Mouse (Mus musculus): ENCODE data around the gene Gm10073.
"Not testable (repeated sequence)": the region's sequence is repeated elsewhere in the genome, so short reads cannot be mapped to it uniquely, and the experiment has no call there.

Gene Gm10073

DNA sequence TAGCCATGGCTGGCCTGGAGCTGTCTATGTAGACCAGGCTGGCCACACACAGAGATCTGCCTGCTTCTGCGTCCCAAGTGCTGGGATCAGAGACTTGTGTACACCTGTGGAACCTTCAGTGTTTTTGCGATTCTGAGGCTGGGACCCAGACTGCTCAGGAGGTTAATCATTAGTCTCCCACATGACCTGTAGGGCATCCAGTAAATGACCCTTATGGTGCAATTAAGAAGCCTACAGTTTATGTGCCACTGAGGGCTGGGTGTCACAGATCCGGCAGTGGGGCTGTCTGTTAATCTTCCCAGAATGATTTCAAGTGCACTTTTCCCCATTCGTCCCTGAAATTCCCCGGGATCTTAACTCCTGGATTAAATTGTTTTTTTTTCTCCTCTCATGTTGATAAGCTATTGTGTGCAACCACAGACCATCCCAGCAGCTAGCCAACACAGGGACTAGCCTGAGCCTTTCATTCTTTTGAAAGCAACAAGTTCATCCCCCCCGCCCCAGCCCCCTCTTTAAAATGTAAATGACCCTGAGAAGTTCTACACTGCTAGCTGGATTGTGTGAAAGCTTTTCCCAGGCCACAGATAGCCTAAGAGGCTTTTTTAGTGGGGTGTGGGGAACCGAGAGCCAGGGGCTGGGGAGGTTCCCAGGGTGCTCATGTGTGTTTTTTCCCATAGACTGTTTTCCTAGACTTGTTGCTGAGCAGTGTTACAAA, 26.2 kb upstream of the Gm10073 start:
- DNase-seq (ENCODE audit: low read depth in 1 of 2, low spot score in 2 of 2): no peak

DNA sequence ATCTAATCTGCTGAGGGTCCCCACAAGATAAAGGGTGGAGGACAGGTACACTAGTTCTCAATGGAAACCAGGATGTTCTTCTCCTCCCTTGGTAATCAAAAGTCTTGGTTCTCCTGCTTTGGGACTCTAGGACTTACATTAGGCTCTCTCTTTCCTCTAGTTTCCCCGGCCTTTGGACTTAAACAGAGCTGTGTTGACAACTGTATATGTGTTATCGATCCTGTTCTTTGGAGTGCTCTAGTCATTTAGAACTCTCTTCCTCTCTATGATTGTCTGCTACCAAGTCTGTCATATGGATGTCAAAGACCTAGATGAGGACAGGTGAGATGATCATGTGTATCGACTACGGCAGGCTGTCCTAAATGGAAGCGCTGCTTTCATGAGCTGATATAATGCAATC, 23.8 kb upstream of the Gm10073 start:
- DNase-seq (ENCODE audit: low read depth in 1 of 2, low spot score in 2 of 2): no peak

DNA sequence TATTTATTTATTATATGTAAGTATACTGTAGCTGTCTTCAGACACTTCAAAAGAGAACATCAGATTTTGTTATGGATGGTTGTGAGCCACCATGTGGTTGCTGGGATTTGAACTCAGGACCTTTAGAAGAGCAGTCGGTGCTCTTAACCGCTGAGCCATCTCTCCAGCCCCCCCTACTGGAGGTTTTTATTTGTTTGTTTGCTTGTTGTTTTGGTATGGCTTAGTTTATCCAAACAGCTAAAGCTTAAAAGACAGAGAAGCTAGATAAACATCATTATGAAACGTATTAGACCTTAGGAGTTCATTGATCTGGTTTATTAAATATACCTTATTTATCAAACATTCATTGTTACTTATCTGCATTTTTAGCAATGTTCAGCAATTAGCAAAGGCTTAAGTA, 22.4 kb upstream of the Gm10073 start:
- DNase-seq (ENCODE audit: low read depth in 1 of 2, low spot score in 2 of 2): not testable (repeated sequence)

DNA sequence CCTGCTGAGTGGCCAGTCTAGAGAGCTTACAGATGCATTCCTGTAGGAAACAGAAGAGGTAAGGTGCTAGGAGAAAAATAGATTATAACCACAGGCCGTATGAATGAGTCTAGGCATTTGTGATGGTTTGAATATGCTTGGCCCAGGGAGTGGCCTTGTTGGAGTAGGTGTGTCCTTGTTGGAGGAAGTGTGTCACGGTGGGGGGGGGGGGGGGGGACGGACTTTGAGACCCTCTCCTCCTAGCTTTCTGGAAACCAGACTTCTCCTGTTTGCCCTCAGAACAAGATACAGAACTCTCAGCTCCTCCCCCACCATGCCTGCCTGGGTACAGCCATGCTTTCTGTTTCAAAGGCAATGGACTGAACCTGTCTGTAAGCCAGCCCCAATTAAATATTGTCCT, 19.2 kb upstream of the Gm10073 start:
- no peak for DNase-seq (ENCODE audit: low read depth in 1 of 2, low spot score in 2 of 2)

DNA sequence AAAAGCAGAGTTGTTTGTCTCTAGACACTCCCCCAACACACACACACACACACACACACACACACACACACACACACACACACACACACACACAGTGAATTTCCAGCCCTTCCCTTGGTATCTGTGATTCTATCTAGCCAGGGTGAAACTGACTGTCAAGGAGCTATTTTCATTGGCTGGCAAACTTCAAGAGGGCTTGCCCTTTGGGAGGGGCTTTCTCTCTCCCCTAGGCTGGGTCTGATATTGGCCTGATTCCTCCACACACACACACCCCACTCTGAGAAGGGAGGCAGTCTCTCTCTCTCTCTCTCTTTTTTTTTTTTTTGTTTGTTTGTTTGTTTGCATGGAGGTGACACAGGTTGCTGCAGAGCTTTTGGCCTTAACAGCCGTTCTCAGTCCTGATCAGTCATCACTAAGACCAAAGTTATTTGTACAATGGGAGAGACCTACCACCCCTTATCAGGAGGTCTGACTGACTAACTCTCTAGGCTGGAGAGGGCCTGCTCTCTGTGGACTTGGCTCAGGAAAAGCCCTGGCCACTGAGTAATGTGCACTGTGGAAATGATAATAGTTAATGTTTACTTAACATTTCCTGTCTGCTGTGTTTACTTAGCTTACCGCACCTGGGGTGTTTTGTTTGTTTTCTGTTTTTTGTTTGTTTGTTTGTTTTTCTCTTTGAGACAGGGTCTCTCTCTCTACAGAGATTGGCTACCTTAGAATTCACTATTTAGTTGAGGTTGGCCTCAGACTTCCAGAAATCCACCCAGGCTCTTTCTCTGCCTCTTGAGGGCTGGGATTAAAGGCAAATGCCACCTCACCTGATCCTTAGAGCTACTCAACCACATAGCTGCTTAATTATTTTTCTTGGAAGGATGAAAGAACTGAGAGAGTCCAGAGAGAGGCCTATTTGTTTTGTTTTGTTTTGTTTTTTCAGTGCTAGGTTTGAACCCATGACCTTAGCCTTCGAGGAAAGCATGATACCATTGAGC, 15.5 kb upstream of the Gm10073 start:
- no peak for DNase-seq (ENCODE audit: low read depth in 1 of 2, low spot score in 2 of 2)

DNA sequence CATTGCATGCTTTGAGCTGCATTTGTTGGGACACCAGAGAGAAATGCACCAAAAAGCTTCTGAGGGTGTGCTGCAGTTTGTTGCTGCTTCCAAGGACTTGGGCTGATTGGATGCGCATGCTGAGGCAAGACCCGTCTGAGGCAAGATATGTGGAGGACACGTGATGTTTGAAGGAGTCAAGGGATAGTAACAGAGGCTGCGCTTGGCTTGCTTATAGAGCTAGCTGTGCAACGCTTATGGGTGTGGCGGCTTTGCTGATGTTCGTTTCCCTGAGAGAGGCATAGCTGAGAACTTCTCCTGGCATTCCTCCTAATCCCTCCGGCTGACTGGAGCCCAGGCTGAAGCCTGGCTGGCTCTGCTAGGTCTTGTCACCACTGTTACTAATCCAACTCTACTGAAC, 13.6 kb upstream of the Gm10073 start:
- no peak for DNase-seq (ENCODE audit: low read depth in 1 of 2, low spot score in 2 of 2)

DNA sequence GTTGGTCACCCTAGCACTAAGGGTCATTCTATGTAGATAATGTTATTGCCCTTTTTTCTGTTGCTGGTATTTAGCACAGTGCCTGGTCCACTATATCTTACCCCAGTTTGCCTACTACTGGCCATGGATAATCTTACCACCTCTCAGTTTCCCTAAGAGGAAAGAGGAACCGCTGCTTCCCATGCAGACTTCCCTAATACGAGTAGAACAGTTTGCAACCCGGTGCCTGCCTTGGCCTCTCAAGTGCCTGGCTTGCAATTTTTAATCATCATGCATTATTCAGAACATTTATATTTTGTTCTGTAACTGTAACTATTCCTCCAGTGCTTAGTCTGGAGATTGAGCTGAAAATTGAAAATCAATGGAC, 12.4 kb upstream of the Gm10073 start:
- DNase-seq (ENCODE audit: low read depth in 1 of 2, low spot score in 2 of 2): no peak

DNA sequence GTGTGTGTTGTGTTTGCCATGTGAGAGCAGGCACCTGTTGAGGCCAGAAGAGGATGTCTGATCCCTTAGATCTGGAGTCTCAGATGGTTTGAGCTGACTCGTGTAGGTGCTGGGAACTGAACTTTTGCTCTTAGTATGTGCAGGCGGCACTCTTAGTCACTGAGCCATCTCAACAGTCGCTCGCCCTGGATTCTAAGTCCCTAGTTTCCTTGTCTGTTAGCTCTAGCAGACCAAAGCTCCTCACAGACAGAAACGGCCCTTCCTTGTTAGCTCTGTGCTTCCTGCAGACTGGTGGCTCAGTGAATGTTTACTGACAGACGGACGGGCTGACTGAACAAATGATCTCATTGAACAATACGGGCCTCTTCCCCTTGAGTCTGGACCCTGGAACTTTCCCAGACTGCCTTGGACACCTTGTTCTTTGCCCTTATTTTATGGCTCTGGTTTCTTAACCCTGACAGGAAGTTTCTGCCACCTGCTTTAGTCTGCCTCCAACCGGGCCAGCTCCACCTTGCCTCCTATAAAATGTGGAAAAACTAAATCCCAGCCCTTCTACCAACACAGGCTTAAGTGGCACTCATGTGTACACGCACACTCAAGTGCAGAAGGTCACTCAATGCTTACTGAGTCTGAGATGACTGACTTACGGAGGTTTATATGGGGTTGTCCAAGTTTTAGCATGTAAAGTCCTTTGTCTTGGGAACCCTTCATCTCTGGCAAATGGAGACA, 11.8 kb upstream of the Gm10073 start:
- DNase-seq (ENCODE audit: low read depth in 1 of 2, low spot score in 2 of 2): no peak

DNA sequence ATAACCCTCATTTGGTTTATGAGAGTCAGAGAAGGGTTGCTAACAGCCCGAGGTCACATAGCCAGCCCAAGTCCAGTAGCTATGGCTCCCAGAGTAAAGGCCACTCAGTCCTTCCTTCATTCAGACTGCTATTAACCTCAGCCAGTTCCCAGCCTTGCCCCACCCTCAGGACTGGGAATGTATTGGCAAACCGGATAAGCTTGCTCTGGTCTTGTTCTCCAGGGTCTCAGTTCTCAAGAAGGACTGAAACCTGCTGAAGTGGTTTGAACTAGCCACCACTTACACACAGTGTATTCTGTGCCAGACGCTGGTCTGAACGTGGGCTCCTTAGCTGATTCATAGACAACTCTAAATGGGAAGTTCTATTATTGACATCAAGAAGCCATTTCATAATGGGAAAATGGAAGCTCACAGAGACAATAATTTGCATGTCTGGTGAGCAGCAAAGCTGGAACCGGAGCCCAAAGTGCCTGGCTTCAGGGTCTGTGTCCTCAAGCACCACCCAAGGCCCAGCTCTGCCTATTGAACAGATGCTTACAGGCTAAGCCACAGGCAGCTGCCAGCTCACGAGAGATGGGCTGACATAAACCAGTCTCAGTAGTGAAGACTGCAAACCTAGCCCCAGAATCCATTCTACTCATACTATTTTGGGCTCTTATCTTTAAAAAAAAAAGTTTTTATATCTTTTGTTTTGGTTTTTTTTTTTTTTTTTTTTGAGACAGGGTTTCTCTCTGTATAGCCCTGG, 8.3 kb upstream of the Gm10073 start:
- no peak for DNase-seq (ENCODE audit: low read depth in 1 of 2, low spot score in 2 of 2)

DNA sequence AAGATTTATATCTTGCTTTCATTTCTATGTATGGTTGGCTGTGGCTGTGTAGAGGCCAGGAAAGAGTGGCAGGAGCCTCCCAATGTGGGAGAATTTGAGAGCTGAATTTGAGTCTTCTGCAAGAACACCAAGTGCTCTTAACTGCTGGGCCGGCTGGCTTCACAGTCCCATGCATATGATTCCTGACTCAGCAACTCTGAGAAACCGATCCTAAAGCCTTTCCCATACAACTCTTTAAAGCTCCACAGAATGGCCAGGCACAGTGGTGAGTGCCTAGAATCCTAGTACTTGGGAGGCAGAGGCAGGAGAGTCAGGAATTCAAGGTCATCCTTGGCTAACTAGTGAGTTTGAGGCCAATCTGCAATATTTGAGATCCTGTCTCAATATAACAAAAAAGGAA, 6.2 kb upstream of the Gm10073 start:
- no peak for DNase-seq (ENCODE audit: low read depth in 1 of 2, low spot score in 2 of 2)

DNA sequence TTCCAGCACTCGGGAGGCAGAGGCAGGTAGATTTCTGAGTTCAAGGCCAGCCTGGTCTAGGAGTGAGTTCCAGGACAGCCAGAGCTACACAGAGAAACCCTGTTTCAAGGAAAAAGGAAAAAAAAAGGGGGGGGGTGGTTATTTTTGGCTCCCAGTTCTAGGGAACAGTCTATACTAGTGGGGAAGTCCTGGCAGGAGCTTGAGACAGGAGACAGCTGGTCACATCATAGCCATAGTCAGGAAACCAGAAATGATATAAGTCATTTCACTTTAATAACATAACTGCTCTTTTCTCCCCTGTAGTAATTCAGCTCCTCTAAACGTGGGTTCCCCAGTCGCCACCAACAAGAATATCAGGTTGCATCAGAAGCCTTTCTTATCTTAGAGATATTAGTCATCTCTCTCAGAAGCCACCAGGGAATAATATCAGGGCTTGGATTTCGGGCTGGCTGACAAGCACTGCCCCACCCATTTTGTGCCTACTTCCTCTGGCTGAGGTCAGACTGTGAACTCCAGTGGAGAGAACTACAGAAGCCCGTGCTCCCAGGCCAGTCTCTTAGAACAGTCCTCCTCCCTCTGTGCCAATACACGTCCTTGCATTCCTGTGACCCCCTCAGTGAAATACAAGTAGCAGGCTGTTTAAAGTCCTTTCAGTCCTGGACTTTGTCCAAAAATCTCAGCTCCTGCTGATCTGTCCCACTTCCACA, 3.7 kb upstream of the Gm10073 start:
- no peak for DNase-seq (ENCODE audit: low read depth in 1 of 2, low spot score in 2 of 2)

DNA sequence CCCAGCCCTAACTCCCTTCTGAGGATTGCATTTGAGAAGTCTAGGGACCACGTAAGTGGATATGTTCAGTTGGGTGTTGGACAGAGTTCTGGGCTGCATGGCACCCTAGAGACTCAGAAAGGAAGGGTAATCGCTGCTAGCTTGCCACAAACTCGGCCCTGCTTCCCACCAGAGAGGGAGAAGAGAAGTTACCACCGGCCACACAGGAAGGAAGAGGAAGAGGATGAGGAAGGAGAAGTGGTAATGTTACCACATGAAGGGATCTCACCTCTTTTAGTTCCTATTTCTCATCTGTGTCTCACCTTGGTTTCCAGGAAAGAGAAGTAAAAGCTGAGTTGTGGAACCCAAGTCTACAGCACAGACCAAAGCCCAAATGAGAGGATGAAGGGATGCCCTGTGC, 1.0 kb upstream of the Gm10073 start:
- no peak for DNase-seq (ENCODE audit: low read depth in 1 of 2, low spot score in 2 of 2)

DNA sequence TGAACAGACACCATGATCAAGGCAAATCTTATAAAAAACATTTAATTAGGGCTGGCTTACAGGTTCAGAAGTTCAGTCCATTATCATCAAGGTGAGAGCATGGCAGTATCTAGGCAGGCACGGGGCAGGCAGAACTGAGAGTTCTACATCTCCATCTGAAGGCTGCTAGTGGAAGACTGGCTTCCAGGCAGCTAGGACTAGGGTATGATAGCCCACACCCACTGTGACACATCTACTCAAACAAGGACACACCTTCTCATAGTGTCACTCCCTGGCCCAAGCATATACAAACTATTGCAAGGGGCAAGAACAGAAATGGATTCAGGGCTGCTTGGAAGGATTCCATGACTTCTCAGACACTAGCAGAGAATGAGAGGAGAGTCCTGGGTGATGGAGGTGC, 1.1 kb downstream of the Gm10073 start:
- not testable (repeated sequence) for DNase-seq (ENCODE audit: low read depth in 1 of 2, low spot score in 2 of 2)

DNA sequence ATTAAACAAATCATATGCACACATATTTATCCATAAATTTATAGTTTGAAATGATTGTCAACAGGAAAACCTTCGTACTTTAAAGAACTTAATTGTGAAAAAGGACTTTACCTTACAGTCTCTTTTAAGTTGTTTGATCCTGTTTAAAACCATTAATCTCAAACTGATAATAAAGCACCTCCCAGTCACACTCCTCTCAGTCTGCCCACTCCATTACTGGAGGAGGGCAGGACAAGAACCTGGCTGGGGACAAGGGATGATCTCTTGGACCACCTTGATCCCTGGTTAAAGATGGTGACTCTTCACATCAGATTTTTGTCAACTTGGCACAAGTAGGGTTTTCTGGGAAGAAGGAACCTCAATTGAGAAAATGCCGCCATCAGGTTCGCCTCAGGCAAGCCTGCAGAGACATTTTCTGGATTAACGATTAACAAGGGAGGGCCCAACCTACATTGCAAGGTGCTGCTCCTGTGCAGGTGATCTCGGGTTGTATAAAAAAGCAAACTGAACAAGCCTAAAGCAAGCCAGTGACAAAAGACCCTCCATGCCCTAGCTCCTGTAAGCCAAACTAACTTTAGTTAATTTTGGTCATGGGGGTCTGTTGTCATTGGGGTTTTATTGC, 1.6 kb downstream of the Gm10073 start:
- DNase-seq (ENCODE audit: low read depth in 1 of 2, low spot score in 2 of 2): no peak

DNA sequence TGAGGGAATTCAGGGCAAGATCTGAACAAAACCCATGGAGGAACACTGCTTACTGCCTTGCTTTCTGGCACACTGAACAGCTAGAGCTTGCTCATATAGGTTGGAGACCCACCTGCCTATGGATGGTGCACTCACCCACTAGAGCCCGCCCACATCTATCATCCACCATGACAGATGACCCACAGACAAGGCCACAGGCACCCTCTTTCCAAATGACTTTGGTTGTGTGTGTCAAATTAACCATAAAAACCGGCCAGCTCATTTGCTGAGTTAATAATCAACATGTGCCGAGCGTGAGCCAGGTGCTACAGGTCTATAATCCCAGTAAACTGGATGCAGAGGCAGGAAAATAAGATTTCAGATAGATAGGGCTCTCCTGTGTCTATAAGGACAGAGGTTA, 2.9 kb downstream of the Gm10073 start:
- no peak for DNase-seq (ENCODE audit: low read depth in 1 of 2, low spot score in 2 of 2)

DNA sequence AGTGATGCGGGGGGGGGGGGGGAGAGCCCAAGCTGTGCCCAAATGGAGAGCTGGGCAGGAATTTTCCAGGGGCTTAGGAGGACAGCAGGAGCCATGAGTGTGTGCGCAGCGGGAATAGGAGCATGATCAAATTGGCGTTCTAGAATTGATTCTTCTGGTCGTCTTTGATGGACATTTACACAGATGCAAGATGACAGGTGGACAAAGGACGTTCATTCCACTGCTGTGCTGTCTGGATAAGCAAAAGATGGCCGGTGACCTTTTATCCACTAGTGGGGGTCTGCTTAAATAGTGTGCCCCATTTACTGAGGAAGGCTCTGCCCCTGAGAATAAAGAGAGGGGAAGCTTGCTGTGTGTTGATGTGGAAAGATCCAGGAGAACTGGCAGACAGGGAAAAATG, 4.3 kb downstream of the Gm10073 start:
- DNase-seq (ENCODE audit: low read depth in 1 of 2, low spot score in 2 of 2): no peak

DNA sequence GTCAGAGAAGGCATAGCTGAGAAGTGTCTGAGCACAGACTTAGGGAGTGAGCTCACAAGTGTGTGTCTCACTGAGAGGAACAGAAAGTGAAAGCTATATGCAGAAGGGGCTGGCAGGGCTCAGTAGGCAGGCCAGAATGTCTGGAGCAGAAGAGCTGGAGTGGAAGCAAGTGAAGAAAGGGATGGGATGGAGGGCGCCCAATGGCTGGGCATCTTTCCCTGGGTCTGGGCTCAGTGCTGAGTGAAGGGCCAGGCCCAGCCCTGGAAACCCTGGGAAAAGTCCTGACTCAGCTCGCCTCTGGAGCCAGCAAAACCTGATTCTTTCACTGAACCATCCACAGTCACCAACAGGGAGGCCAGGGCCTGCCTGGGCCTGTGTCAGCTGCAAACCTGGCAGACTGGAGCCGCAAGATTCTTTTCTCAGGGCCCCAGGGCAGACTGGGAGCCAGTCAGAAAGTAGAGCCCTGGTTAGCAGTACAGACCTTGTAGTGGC, 9.5 kb downstream of the Gm10073 start:
- DNase-seq (ENCODE audit: low read depth in 1 of 2, low spot score in 2 of 2): peak in 1 of 2 experiments; percentile 24

DNA sequence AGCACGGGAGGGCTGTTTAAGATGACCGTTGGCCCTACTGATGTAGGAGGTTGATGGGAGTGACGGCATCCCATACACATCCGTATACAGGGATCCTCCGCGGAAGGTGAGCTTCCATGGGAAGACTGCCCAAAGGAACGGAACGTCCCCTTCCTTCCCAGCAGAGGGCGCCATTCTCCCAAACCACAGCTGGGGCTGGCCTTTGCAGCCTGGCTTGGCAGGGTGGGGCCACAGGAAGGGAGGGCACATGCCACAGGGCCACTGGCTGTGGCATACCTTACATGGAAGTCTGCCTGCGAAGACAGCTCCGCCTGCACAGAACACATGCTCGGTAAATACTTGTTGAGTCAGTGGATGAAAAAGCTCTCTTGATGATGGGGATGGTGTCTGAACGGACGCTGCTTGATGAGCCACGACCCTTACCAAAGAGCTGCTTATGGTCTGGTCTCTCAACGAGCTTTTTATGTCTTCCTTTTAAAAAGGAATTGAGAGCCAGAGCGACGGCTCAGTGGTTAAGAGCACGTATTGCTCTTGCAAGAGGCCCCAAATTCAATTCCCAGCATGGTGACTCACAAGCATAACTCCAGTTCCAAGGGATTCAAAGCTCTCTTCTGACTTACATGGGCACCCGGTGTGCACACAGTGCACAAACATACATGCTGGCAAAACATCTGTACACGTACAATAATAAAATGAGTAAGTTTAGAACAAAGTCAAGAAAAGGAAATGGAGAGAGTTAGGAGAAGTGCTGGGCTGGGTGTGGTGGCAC, 12.0 kb downstream of the Gm10073 start:
- DNase-seq (ENCODE audit: low read depth in 1 of 2, low spot score in 2 of 2): peak; percentile 63 to 68

DNA sequence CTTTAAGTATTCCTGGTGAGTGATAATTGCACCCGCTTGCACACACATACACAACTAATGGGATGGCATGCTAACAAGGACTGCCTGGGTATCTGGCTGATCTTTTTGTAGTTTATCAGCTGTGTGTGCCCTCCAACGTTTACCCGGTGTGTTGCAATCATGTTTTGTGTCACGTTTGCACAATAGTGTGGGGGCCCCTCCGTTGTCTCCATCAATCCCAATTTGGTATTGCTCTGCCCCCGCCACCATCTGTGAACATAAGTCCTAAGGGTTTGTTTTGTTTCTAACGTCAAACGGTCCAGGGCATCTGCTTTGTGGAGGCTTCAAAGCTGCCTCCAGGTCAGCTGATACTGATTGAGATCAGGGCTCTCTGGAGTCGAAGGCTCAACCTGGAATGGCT, 13.4 kb downstream of the Gm10073 start:
- no peak for DNase-seq (ENCODE audit: low read depth in 1 of 2, low spot score in 2 of 2)
